Mouse (Mus musculus): ENCODE results near the gene Nans.

DNA sequence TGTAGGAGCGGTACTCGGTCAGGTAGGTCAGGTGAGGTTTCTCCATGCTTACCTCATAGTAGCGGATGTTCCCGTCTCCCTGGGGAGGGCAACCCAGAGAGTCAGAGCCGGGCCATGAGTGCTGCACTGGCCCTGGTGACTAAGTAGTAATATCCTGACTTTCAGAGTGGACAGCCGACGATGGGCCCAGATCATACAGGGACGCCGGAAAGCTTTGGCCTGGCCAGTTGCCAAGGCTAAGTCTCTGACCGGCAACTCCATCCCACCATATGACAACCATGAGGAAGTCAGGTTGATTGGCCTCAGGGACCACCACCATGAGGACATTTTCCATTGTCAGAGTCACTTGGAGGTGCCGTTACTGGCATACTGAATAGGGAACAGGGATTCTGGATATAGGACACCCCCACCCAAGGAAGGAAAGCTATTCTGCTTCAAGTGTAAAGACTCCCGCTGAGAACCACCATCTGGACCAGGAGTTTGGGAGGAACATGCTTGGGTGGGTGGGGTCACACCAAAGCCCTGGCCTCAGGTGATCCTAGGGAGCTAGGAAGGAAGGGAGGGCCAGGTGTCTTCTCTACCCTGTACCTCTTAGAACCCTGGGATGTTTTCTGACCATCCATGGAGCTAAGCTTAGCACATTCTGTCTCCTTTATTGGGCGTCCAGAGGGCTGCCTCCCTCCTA lies 54.5 kb downstream of the Nans start:
- no peak for TF ChIP-seq CTCF (IDR thresholded peaks at IDR 0.05; ENCODE audit: low read depth, low read length)
- no peak for TF ChIP-seq POLR2A (IDR thresholded peaks at IDR 0.05; ENCODE audit: borderline replicate concordance, low read depth, low read length)

All from bone marrow macrophage, adult 2 months (primary cell).